Mouse (Mus musculus) limb, embryonic 14.5 days (tissue): Measurements from ENCODE around the gene Apoo. TPM values are rescaled to one million over a fixed set of nuclear protein-coding genes. Genes with fewer than 3 reads are reported as not detected.
"Not testable (repeated sequence)": the region's sequence is repeated elsewhere in the genome, so short reads cannot be mapped to it uniquely, and the experiment has no call there.

Experiments used
- ATAC-seq: fragments of 200-750 bp; cut with Nextera tagmentation; 2 replicates; pipeline ENCODE4 v1.8.0; 2017; ENCODE audit warnings: low read depth, moderate number of reproducible peaks, moderate TSS enrichment; ENCODE audit not compliant: low FRiP score
- DNase-seq: peaks from one replicate; pipeline ENCODE4 v3.0.0-alpha.2; 2015; ENCODE audit warnings: low spot score
- H3K27ac ChIP-seq: fragments of 300-500 bp; sonication (generic); replicated peaks from 2 replicates; pipeline ENCODE4 v1.5.1; 2014; ENCODE audit warnings: low read depth, mild to moderate bottlenecking, low read length, moderate library complexity, mixed read lengths
- H3K27me3 ChIP-seq: fragments of 300-500 bp; sonication (generic); 2 replicates; pipeline ENCODE4 v1.6.1; 2014; ENCODE audit warnings: low read length, mixed read lengths; ENCODE audit not compliant: control insufficient read depth, insufficient read depth
- H3K36me3 ChIP-seq: fragments of 300-500 bp; sonication (generic); 2 replicates; pipeline ENCODE4 v1.6.1; 2014; ENCODE audit warnings: mild to moderate bottlenecking, low read length, moderate library complexity, mixed read lengths; ENCODE audit not compliant: control insufficient read depth, insufficient read depth
- H3K4me1 ChIP-seq: fragments of 300-500 bp; sonication (generic); 2 replicates; pipeline ENCODE4 v1.6.1; 2014; ENCODE audit warnings: antibody characterized with exemption, low read length, mixed read lengths; ENCODE audit not compliant: control insufficient read depth, insufficient read depth
- H3K4me2 ChIP-seq: fragments of 300-500 bp; sonication (generic); replicated peaks from 2 replicates; pipeline ENCODE4 v1.6.1; 2014; ENCODE audit warnings: low read depth, mild to moderate bottlenecking, low read length, moderate library complexity; ENCODE audit not compliant: severe bottlenecking
- H3K4me3 ChIP-seq: fragments of 300-500 bp; sonication (generic); replicated peaks from 2 replicates; pipeline ENCODE4 v1.5.1; 2014; ENCODE audit warnings: low read length
- H3K9ac ChIP-seq: fragments of 300-500 bp; sonication (generic); 2 replicates; pipeline ENCODE4 v1.6.1; 2014; ENCODE audit warnings: mild to moderate bottlenecking, low read depth, low read length, moderate library complexity; ENCODE audit not compliant: severe bottlenecking
- H3K9me3 ChIP-seq: fragments of 300-500 bp; sonication (generic); 2 replicates; pipeline ENCODE4 v1.6.1; 2016; ENCODE audit warnings: low read length; ENCODE audit not compliant: control insufficient read depth
- POLR2A ChIP-seq: fragments of 200-500 bp; IDR thresholded peaks from 2 replicates; pipeline ENCODE4 v1.8.0; 2012; ENCODE audit warnings: inconsistent platforms, mild to moderate bottlenecking, moderate library complexity, borderline replicate concordance; ENCODE audit not compliant: insufficient read depth, insufficient read length; ENCODE audit errors: extremely low read depth
- WGBS: fragments of 180-500 bp; shearing (Covaris S2); extraction: QIAGEN DNeasy Blood & Tissue Kit; methylation state at CpG from one replicate; pipeline ENCODE4 v1.1.7; 2014; 5-methylcytosine and 5-hydroxymethylcytosine counted together
- polyA plus RNA-seq, 2 experiments: library from polyadenylated mRNA; depleted of rRNA in 1 of 2; stranded (reverse) in 1 of 2; unstranded in 1 of 2; fragments of >200 nt; fragmentation: Nextera tagmentation in 1 of 2; extraction: Ambion mirVana in 1 of 2; gene quantifications; 2 replicates each; pipeline versions ENCODE4 v1.2.1 to v1.2.3; 2012 to 2014

Gene Apoo
- polyA plus RNA-seq, 2 experiments: 18.5 to 73.4 TPM

DNA sequence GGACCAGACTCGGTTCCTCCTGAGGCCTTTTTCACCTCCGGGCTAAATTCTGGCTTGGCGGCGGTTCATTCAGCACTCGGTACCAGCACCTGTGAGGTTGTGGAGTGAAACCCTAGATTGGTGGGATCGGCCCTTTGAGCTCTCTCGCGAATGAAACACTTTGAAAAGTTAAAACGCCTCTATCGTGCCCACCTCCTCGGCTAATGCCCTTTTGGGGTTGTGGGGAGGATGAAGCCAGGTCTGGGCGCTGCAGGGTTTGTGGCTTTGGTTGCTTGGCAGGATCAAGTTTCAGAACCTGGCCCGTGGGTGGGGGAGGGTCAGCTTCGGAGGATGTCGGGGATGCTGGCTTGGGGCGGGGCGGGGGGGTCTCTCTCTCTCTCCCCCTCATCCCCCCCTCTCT lies 331 bp downstream of the Apoo start:
- H3K9me3 ChIP-seq: no peaks in the 10 kb centered on the region
- no peaks in the 10 kb centered on the region for H3K4me1 ChIP-seq

GRCm38 (mm10) chrX:94378734-94379133 lies 11.8 kb downstream of the Apoo start:
- Histone ChIP-seq H3K36me3 (peaks cover 6% of the 10 kb centered on the region; the same call in 1 of the 2 replicates), H3K9me3 (no peaks in the 10 kb centered on the region), H3K27me3 (no peaks in the 10 kb centered on the region; the same call in 1 of the 2 replicates), H3K4me2 (no peak overlapping the region), H3K27ac (no peak overlapping the region), H3K9ac (no peak overlapping the region), H3K4me3 (no peak overlapping the region), H3K4me1 (no peaks in the 10 kb centered on the region)
- 85% methylated on average over 5 of the region's 5 CpGs for WGBS
- no peak for TF ChIP-seq POLR2A
- DNase-seq: no peak
- ATAC-seq: no peak

More for the DNA sequence above, 331 bp downstream of the Apoo start:
- WGBS: 21% methylated on average over 15 of the region's 17 CpGs
- DNase-seq (no peak), ATAC-seq (peak; percentile 17; the same call in 1 of the 2 replicates)
- H3K4me2 ChIP-seq: peak overlapping the region; percentile 44
- no peaks in the 10 kb centered on the region for H3K36me3 ChIP-seq
- H3K9ac ChIP-seq: peak overlapping the region; percentile 38
- peaks cover 27% of the 10 kb centered on the region for H3K27me3 ChIP-seq
- no peak overlapping the region for H3K27ac ChIP-seq
- no peak for TF ChIP-seq POLR2A
- peak overlapping the region; percentile 52 for H3K4me3 ChIP-seq

DNA sequence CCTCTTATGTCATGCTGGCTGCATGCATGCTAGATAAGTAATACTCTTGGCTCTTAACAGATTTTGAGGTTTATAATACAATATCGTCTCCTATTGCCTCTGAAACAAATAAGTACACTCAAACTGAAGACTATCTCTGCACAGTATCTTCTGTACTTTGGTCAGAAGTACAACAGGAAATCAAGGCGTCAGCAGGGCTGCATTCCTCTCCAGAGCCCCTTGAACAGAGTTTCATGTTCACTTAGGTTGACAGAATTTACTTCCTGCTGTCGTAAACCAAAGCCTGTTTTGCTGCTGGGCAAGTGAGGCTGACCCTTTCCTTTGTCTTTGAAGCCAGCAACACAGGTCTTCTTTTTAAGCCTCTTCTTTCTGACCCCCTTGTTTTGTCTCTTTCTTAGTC lies 42.1 kb downstream of the Apoo start:
- H3K4me3 ChIP-seq: no peak overlapping the region
- no peak for TF ChIP-seq POLR2A
- H3K4me1 ChIP-seq: no peaks in the 10 kb centered on the region
- no peak for ATAC-seq
- H3K27me3 ChIP-seq: no peaks in the 10 kb centered on the region
- H3K36me3 ChIP-seq: no peaks in the 10 kb centered on the region
- no peak overlapping the region for H3K27ac ChIP-seq
- no peaks in the 10 kb centered on the region for H3K9me3 ChIP-seq
- no peak for DNase-seq
- 44% methylated on average over 3 of the region's 3 CpGs for WGBS
- H3K9ac ChIP-seq: no peak overlapping the region
- H3K4me2 ChIP-seq: no peak overlapping the region

- Histone ChIP-seq H3K4me1 (no peaks in the 10 kb centered on the region), H3K27me3 (no peaks in the 10 kb centered on the region), H3K9me3 (no peaks in the 10 kb centered on the region), H3K9ac (no peak overlapping the region), H3K27ac (no peak overlapping the region), H3K36me3 (no peaks in the 10 kb centered on the region; the same call in 1 of the 2 replicates), H3K4me2 (no peak overlapping the region), H3K4me3 (no peak overlapping the region)
- TF ChIP-seq POLR2A: no peak
- DNase-seq (no peak), ATAC-seq (no peak)
- 86% methylated on average over 2 of the region's 2 CpGs for WGBS
Observed at GRCm38 (mm10) chrX:94420210-94420609, 53.3 kb downstream of the Apoo start.

GRCm38 (mm10) chrX:94431548-94432375 lies 64.8 kb downstream of the Apoo start:
- Histone ChIP-seq H3K27me3 (no peaks in the 10 kb centered on the region), H3K36me3 (no peaks in the 10 kb centered on the region), H3K4me2 (no peak overlapping the region), H3K4me1 (no peaks in the 10 kb centered on the region), H3K9me3 (no peaks in the 10 kb centered on the region), H3K9ac (no peak overlapping the region), H3K27ac (no peak overlapping the region), H3K4me3 (no peak overlapping the region)
- ATAC-seq (no peak), DNase-seq (peak; percentile 18)
- no peak for TF ChIP-seq POLR2A
- WGBS: 41% methylated on average over 9 of the region's 9 CpGs

- H3K4me2 ChIP-seq, H3K36me3 ChIP-seq, ATAC-seq, H3K27me3 ChIP-seq, H3K4me3 ChIP-seq, H3K9ac ChIP-seq, H3K27ac ChIP-seq, DNase-seq, H3K9me3 ChIP-seq, H3K4me1 ChIP-seq: not testable (repeated sequence)
- no CpG with 5 or more reads among the region's 3 CpGs for WGBS
Observed at GRCm38 (mm10) chrX:94445427-94445826, 78.5 kb downstream of the Apoo start.

GRCm38 (mm10) chrX:94446021-94446420 lies 79.1 kb downstream of the Apoo start:
- ATAC-seq, H3K36me3 ChIP-seq, H3K27me3 ChIP-seq, H3K9ac ChIP-seq, H3K27ac ChIP-seq, DNase-seq, H3K9me3 ChIP-seq, H3K4me2 ChIP-seq, H3K4me3 ChIP-seq, H3K4me1 ChIP-seq: not testable (repeated sequence)
- 93% methylated on average over 2 of the region's 2 CpGs for WGBS
